Mouse (Mus musculus) NIH3T3 (cell line): ENCODE data around the gene Psmb5.

ENCODE experiments used
- DNase-seq: peaks from one replicate; pipeline ENCODE4 v3.0.0-alpha.2; 2012; ENCODE audit warnings: low read depth

Gene Psmb5

DNA sequence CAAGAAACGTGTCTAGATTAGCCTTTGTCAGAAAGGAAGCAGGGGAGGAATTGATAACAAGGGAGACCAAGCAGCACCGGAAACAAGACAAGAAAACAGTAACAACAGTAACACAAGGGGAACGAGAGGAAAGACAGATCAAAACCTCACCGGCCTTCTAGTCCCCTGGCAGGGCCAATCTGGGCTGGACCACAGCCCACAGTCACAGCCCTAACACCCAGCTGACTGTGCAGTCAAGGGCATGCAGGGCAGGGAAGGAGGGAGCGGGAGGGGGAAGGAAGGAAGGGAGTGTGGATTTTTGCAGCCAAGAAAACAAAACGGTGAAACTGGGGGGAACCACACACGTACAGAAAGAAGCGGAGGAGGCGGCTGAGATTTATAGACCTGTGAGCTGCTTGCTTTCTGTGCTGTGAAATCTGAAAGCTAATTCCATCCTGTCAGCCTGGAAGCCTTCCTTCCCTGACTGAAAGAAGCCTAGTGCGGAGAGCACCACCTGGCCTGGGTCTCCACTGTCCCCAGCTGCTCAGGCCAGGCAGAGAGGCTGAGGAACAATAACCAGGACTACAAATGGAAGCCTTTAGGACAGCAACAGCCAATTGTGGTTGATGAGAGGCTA is 25.4 kb downstream of the Psmb5 start:
- DNase-seq, result no peak

GRCm38 (mm10) chr14:54591056-54591455 is 26.8 kb downstream of the Psmb5 start:
- no peak for DNase-seq

DNA sequence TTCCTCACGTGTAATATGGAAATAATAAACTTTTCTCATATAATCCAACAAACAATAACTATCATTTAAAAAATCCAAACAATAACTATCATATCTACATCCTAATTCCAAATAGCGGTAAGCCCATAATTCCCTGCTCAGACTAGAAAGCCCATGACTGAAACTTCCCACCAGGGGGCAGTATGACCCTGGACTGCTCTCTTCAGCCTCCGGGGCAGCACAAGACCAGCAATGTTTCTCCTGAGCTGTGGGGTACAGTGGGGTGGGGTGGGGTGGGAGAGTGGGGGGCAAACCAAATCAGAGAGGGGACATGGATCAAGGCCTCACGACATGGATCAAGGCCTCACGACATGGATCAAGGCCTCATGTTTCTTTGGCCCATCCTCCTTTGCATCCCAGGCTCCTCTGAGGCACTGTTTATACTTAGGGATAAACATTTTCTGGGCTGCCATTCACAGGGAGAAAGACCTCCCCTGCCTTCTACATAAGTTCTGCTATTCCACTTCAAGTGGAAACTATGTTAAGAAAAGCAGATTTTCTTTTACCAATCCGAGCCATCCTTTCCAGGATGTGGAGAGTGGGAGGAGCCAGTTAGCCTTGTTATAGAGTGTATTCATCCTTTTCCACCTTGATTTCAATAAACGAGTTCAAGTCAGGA is 34.0 kb downstream of the Psmb5 start:
- DNase-seq, result peak; percentile 69

- DNase-seq, result no peak
Measured at GRCm38 (mm10) chr14:54582536-54582935, 35.3 kb downstream of the Psmb5 start.

- no peak for DNase-seq
Measured at GRCm38 (mm10) chr14:54579638-54580037, 38.2 kb downstream of the Psmb5 start.

DNA sequence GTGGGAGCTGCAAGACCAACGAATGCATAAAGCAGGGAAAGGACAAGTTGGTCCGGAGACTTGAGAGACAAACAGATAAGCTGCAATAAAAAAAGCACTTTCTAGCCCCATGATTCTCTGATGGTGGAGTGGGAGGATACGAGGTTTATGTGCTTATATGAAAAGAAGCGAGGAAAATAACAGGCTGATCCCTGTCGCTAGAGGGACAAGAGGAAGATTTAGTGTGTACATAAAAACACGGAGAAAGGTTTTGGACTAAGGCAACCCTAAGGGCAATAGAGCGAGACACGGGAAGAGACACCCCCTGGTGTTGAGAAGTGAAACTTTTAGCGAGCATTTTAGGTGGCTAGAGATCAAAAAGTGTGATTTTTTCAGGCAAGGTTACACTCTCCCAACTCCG is 39.8 kb downstream of the Psmb5 start:
- peak; percentile 79 for DNase-seq

DNA sequence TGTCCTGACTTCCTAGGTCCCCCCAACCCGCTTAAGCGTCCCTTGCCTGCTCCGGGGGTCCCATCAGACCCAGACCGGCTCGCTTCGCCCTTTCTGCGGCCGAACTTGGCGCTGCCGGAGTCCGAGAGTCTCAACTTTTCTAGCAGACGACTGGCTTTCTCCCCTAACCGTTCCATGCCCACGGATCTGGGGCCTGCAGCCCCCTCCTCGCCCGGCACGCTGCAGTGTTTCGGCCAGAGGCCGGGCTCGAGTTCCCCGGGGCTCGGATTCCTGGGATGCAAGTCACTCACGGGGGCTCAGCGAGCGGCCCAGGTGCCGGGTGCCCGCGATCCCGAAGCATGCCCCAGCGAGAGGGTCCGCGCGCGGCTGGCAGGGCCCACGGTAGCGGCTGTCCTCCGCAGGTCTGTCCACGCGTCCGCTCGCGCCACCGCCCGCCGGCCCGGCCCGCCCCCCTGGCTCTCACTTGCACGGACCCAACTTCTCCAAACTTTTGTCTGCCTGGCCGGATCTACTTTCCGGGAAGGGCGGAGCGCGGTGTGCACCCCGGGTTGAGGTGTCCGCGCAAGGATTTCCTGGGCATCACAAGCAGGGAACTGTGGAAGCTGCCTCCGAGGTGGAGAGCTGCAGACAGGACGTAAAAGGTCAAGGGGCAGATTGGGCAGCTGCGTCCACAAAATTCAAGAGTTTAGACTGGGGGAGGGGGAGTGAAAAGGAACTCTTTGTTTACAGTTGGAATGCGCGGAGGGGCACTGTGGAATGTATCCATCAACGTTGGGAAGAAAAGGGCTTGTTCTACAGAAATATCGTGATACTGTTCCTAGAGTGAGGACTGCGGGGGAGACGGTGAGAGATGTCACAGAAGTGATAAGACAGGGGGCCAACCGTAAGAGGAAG is 40.5 kb downstream of the Psmb5 start, which contains the start of gene Ajuba:
TSS of gene Ajuba (minus strand) at position 470 of the 894 bp plus-strand sequence.
- DNase-seq, result peak; percentile 93

GRCm38 (mm10) chr14:54576241-54577088 is 41.4 kb downstream of the Psmb5 start:
- peak; percentile 50 for DNase-seq

- peak; percentile 88 for DNase-seq
Measured at GRCm38 (mm10) chr14:54575631-54576030, 42.2 kb downstream of the Psmb5 start.

DNA sequence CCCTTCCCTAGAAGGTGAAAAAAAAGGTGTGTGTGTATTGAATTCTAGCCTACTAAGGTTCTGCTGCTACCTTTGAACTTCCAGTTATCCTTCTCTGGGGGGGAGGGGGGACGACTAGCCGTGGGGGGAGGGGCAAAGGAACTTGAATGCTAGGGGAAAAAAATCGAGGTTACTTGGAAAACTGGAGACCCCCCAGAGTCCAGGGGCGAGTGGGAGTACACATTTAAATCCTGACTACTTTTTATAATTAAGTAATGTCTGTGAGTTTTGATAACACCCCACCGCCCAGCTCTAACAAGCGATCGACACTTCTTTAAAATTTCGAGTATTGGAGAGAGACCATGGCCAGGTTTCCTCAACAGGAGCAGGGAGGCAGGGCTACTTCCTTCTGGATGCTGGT is 42.8 kb downstream of the Psmb5 start:
- DNase-seq, result peak; percentile 22

DNA sequence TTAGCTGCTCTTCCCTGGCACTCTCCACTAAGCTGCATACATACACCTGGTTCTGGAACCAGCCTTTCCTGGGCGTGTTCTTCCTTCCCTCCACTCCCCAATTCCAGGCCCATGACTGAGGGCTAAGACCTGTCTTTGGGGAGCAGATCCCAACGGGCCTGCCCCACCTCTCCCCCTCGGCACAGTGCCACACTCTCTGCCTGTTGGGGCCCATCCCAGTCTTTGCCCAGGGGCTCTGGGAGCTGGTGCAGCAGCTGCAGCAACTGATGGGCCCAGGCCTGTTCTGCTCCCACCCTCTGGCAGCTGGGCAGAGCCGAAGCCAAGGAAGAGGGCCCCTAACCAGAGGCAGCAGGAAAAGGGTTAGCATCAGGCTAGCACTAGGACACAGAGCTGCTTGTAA is 43.6 kb downstream of the Psmb5 start:
- peak; percentile 24 for DNase-seq

GRCm38 (mm10) chr14:54572790-54573736 is 44.8 kb downstream of the Psmb5 start:
- DNase-seq, result peak; percentile 87

GRCm38 (mm10) chr14:54572122-54572521 is 45.7 kb downstream of the Psmb5 start:
- DNase-seq, result peak; percentile 20

DNA sequence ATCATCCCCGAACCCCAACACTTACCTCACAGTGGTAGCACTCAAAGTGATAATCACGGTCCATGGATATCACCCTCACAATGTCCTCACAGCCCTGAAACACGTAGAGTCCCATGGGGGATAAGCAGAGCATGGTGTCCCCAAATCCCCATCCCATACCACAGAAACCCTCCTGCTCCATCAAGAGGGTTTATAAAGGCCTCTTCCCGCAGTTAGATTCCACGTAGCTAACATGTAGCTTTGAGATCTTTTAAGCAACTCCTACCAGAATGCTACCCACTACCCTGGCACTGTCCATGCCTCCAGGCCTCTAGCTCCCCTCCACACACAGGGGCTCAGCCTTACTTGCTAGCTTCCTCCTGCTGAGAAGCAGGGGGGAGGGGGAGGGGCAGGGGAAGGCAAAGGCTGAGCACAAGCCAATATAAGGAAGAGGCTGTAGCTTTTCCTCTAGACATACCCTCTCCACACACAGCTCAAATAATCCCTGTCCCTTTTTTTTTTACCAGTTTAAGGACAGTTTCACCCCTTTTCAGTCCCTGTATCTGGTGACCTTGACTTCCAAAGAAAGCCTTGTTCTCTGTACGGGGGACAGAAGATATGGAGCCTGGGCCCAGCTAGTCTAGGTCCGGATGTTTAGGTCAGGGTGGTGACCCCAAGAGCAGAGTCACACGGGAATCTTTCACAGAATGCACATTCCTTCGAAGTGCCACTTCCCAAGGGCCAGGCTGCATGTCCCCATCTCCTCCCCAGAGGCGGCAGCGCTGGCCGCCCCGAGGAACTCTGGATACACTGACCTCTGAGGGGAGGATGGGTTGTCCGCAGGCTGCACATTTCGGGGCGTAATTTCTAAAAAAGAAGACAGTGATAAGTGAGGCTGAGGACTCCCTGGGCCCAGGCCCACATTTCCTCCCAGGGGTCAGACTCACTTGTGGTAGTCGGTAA is 48.1 kb downstream of the Psmb5 start:
- no peak for DNase-seq

DNA sequence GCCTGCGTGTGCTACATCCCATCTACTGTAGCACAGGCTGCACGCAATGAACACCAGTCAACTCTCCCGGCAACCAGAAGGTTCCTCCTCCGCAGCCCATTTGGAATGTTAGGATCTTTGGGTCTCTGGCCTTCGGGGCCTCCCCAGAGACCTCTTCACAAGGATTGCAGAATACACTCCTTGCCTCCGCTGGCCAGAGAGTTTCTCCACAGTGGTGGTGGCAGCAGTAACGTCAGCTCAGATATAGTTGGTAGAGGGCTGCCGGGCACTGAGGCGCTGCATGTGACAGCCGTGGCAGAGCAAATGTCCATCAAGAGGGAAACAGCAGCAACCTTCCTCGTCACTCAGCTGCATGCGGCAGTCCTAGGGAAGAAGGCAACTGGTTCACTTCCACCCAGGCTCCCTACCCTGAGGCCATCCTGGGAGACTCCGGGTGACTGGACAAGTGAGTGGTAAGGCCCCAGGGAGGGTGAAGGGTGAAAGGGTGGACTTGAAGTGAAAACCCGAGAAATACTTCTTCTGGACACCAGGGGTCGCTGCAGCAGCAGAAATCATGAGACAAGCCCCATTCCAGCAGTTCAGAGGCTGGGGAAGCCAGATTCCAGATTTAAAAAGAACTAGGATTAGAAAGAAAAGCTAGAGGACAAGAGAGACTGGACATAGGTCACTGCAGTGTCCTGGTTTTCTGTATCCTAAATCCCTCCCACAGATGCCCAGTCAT is 49.0 kb downstream of the Psmb5 start:
- peak; percentile 88 for DNase-seq
